Mouse (Mus musculus): ENCODE measurements around the gene Ubxn10. TPM values are rescaled to one million over a fixed set of nuclear protein-coding genes. Genes with fewer than 3 reads are reported as not detected.

Ubxn10 gene
- total RNA-seq, 2 experiments from 2014 or later = 1.4 to 1.5 TPM

GRCm38 (mm10) chr4:138755439-138755838 lies 18.5 kb upstream of the Ubxn10 start:
- no peak for DNase-seq (ENCODE audit: extremely low spot score in 1 of 2, low spot score in 2 of 2)
- no peak for TF ChIP-seq CTCF (IDR thresholded peaks at IDR 0.05)

GRCm38 (mm10) chr4:138754432-138754831 lies 17.5 kb upstream of the Ubxn10 start:
- Histone ChIP-seq H3K27ac (no peak overlapping the region), H3K4me3 (no peak overlapping the region)
- no peak for DNase-seq (ENCODE audit: extremely low spot score in 1 of 2, low spot score in 2 of 2)
- intact Hi-C loops (cut with DNase I) = no loop called here
- no peak for TF ChIP-seq CTCF (IDR thresholded peaks at IDR 0.05)

More at GRCm38 (mm10) chr4:138755439-138755838, 18.5 kb upstream of the Ubxn10 start:
- intact Hi-C loops (cut with DNase I) = no loop called here
- no peak overlapping the region for H3K4me3 ChIP-seq
- H3K27ac ChIP-seq = peak overlapping the region; percentile 36; the same call in 1 of the 2 replicates

DNA sequence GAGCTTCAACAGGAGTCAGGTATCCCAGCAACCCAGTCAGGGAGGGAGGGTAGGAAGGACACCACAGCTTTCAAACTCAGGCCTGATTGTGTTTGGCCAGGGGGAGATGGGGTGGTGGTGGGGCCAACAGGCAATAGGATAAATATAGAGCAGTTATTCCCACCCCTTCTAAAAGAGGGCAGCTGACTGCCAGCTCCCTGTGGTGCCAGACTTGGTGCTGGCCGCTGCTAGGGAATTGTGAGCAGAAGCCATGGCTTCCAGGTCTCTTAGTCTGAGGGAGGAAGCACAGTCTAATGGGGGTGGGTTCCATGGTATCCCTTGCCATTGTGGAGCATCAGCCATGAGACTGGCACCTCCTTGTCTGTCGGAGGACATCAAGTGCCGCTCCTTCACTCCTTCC lies 16.6 kb upstream of the Ubxn10 start:
- intact Hi-C loops (cut with DNase I) = no loop called here
- no peak overlapping the region for H3K4me3 ChIP-seq
- no peak for TF ChIP-seq CTCF (IDR thresholded peaks at IDR 0.05)
- H3K27ac ChIP-seq = no peak overlapping the region
- DNase-seq (ENCODE audit: extremely low spot score in 1 of 2, low spot score in 2 of 2) = no peak

- no peak for DNase-seq (ENCODE audit: extremely low spot score in 1 of 2, low spot score in 2 of 2)
- no peak; the same call in none of the 2 replicates for TF ChIP-seq CTCF (IDR thresholded peaks at IDR 0.05)
- Histone ChIP-seq H3K27ac (no peak overlapping the region), H3K4me3 (no peak overlapping the region)
- intact Hi-C loops (cut with DNase I) = no loop called here
Measured at GRCm38 (mm10) chr4:138752603-138753002, 15.6 kb upstream of the Ubxn10 start.

GRCm38 (mm10) chr4:138748369-138749072 lies 11.6 kb upstream of the Ubxn10 start:
- Histone ChIP-seq H3K4me3 (no peak overlapping the region), H3K27ac (peak overlapping the region; percentile 66)
- TF ChIP-seq CTCF (IDR thresholded peaks at IDR 0.05) = peak; percentile 77
- intact Hi-C loops (cut with DNase I) = loop anchor here (1.0 kb wide), 2 partner anchors 45 to 103 kb away; no protein-coding TSS in a partner anchor
- peak; percentile 57 for DNase-seq (ENCODE audit: extremely low spot score in 1 of 2, low spot score in 2 of 2)

GRCm38 (mm10) chr4:138747851-138748250 lies 10.9 kb upstream of the Ubxn10 start:
- no peak overlapping the region for H3K4me3 ChIP-seq
- peak; percentile 43 to 54 for DNase-seq (ENCODE audit: extremely low spot score in 1 of 2, low spot score in 2 of 2)
- intact Hi-C loops (cut with DNase I) = loop anchor here (1.0 to 2.0 kb wide), 3 partner anchors 45 to 299 kb away; no protein-coding TSS in a partner anchor

DNA sequence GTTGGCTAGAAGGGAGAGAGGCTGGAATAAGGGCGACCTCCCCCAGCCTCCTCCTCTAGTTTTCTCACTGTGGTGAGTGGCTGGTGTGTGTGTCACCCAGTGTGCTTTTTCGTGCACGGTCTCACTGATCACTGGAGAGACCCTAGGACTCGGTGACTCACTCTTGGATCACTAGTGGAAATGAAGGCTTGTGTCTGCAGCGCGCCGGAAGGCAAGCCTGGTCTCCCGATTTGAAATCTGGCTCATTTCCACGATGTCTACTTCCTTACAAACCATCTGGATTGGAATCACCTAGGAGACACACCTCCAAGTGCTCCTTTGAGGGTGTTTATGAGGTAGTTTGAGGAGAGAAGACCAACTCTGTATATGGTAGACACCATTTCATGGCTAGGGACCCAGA lies 9.9 kb upstream of the Ubxn10 start:
- intact Hi-C loops (cut with DNase I) = loop anchor here (2.0 kb wide), 1 partner anchor 298 kb away; no protein-coding TSS in a partner anchor

More at GRCm38 (mm10) chr4:138747851-138748250, 10.9 kb upstream of the Ubxn10 start:
- peak overlapping the region; percentile 66; the same call in 1 of the 2 replicates for H3K27ac ChIP-seq
- no peak; the same call in none of the 2 replicates for TF ChIP-seq CTCF (IDR thresholded peaks at IDR 0.05)

GRCm38 (mm10) chr4:138745884-138746283 lies 8.9 kb upstream of the Ubxn10 start:
- Histone ChIP-seq H3K4me3 (no peak overlapping the region), H3K27ac (0 out of 2 replicates have a peak overlapping the region, but pooled peaks have one; percentile 15)
- no peak for DNase-seq (ENCODE audit: extremely low spot score in 1 of 2, low spot score in 2 of 2)
- TF ChIP-seq CTCF (IDR thresholded peaks at IDR 0.05) = no peak
- intact Hi-C loops (cut with DNase I) = loop anchor here (2.0 kb wide), 1 partner anchor 297 kb away; no protein-coding TSS in a partner anchor

More for the DNA sequence above, 9.9 kb upstream of the Ubxn10 start:
- TF ChIP-seq CTCF (IDR thresholded peaks at IDR 0.05) = no peak
- H3K4me3 ChIP-seq = no peak overlapping the region
- peak overlapping the region; percentile 33; the same call in 1 of the 2 replicates for H3K27ac ChIP-seq
- no peak for DNase-seq (ENCODE audit: extremely low spot score in 1 of 2, low spot score in 2 of 2)

DNA sequence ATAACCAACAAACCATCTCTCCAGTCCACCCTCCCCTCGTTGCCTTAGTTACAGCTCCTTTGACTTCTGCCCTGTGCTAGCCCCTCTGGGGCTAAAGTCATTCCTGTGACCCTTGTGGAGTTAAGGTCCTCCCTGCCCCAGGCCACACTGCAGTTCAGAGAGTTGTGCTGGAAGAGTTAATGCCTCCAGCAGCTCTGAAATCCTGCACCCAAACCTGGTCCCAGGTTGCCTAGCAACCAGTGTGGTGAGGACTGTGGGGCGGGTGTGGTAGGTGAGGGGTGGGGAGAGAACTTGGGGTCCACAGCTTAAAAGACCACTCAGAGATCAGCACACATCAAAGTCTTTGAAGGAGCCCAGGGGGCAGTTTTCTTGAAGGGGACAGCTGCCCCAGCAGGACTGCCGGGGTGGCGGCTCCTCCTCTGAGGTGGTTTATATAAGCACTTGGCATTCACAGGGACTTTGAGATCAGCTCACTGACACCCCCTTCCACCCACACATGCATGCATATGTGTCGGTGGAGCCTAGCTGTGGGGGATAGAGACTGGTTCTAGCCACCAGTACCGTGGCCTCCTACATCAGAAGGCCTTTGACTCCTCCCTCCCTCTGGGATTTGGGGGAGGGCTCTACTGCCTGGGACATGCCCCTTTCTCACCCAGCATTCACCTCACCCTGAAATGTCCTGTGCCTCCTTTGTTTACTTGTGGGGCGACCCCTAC lies 2.3 kb upstream of the Ubxn10 start:
- DNase-seq (ENCODE audit: extremely low spot score in 1 of 2, low spot score in 2 of 2) = peak; percentile 36 to 56
- intact Hi-C loops (cut with DNase I) = no loop called here
- H3K4me3 ChIP-seq = no peak overlapping the region
- H3K27ac ChIP-seq = peak overlapping the region; percentile 84
- no peak for TF ChIP-seq CTCF (IDR thresholded peaks at IDR 0.05)

DNA sequence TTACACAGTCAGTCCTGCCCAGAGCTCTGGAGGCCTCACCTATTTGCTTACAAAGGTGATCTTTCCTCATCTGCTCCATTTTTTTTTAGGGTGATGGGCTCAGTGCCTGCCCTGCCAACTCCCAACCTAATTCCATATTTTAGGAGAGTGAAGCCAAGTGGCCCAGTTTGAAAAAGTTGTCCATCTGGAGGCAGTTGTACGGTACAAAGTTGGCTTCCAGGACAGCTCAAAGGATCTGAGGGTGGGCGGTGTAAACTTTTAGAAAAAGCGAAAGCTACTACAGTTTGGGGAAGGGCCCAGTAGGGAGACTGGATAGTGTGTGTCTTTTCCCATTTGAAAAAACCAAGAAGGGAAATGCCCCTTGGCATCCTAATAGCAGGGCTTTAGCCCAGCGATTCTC lies 2.1 kb downstream of the Ubxn10 start:
- Histone ChIP-seq H3K27ac (peak overlapping the region; percentile 44), H3K4me3 (no peak overlapping the region)
- no peak for DNase-seq (ENCODE audit: extremely low spot score in 1 of 2, low spot score in 2 of 2)
- TF ChIP-seq CTCF (IDR thresholded peaks at IDR 0.05) = no peak
- intact Hi-C loops (cut with DNase I) = no loop called here

DNA sequence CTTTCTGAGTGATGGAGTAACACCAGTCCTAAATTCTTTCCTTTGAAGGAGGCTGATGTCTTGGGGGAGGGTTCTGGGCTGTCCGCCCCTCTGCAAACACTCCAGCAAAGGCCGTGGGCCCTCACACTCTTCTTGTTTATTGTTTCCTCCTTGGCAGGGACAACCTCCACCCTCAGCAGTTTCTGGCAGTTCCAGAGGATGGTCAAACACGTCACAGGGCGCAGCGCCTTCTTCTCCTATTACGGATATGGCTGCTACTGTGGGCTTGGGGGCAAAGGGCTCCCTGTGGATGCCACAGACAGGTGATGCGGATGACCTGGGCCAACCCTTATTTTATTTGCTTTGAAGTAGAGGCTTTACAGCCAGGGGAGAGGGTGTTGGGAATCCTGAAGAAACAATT lies 2.9 kb downstream of the Ubxn10 start:
- Histone ChIP-seq H3K4me3 (no peak overlapping the region), H3K27ac (peak overlapping the region; percentile 13)
- TF ChIP-seq CTCF (IDR thresholded peaks at IDR 0.05) = no peak
- no peak for DNase-seq (ENCODE audit: extremely low spot score in 1 of 2, low spot score in 2 of 2)
- intact Hi-C loops (cut with DNase I) = no loop called here
